Mouse (Mus musculus): ENCODE results near the gene Rpl41.

DNA sequence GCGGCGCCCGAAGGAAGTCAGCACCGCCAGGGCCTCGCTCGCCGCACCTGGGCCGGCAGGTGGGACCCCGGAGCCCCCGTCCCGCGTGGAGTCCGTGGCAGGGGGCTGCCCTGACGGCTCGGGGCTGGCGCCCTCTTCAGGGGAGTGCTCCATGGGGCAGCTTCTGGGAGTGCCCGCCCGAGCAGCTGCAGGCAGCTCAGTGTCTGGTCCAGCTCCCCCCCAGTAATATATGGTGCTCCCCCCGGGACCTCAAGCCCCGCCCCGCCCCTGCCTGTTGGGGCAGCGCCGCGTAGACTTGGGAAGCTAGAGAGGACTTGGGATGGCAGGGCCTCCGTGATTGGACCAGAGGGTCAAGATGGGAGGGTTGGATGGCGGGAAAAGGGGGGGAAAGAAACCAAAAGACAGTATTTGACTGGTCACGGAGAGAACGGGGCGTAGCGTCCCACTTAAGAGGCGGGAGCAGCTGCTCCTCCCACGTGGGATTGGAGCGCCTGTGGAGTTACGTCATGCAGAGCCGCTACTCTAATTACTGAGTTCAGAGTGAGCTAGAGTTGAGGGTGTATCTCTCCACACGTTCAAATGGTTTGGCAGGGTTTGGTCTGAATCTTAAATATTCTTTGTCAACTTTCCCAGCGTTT lies 23.3 kb downstream of the Rpl41 start, which contains the start of gene Esyt1:
- TF ChIP-seq POLR2A (IDR thresholded peaks at IDR 0.05; ENCODE audit: low read depth, low read length), result peak; percentile 86
- TF ChIP-seq CTCF (IDR thresholded peaks at IDR 0.05; ENCODE audit: extremely low read depth, insufficient read depth, insufficient read length, insufficient replicate concordance), result peak; percentile 15; the same call in 1 of the 2 replicates

All from spleen, adult 2 months (tissue).